ENCODE assay signal across 29 mouse cellular contexts in the genomic region with DNA sequence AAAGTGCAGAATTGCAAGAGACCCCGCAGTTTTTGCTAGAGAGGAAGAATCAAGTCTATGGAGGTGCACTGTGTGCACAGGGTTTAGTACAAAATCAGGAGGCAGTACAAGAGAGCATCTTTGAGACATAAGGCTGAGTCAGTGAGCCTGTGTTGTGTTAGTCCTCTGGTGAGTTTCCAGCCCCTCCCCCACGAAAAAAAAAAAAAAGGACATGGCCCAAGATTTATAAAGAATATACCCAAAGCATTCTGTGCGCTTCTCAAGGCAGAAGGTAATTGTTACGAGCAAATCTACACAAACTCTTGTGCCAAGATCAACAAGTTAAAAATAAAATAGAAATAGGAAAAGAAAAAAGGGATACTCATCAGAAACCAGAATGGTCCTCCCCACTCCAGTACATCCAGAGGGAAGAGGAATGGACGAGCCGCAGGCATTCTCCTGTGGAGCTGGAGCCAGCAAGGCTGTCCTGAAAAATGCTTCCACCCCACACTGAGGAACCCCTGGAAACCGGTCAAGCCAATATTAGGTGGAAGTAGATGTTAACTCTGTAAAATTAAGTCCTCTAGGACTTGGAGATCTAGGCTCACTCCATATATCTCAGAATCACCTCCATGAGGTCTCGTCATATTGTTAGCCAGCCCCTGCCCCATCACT.
A peak's percentile ranks its signal among the peaks of the same experiment; 100 is the strongest.
DNase-seq lines count a peak whose midpoint lies in the region; ATAC-seq and TF ChIP-seq lines count a peak whose summit lies in the region.
"Had no signal": no experiment of that assay in that cellular context is flagged by ENCODE, and none has a peak within 500 bp of the region (broad histone marks: within the 10 kb centered on the region; RNA-seq: fewer than 3 reads in every experiment).

No protein-coding gene starts in this region.

- no peak for TF ChIP-seq EP300 in stomach, postnatal 0 days (optimal IDR thresholded peaks at IDR 0.05)
- TF ChIP-seq EP300 in CH12.LX (IDR thresholded peaks at IDR 0.05; ENCODE audit: low read length) = no peak

- H3K4me2 ChIP-seq in stomach, embryonic 16.5 days (ENCODE audit: low read depth, low read length) = no peak overlapping the region
- H3K4me2 ChIP-seq in stomach, postnatal 0 days (replicated peaks; ENCODE audit: low read depth) = no peak overlapping the region
- H3K4me2 ChIP-seq in CH12.LX (ENCODE audit: insufficient read depth, low read depth, poor library complexity, severe bottlenecking) = no peak overlapping the region
- H3K4me2 ChIP-seq: embryonic facial prominence, embryonic 13.5 days; embryonic facial prominence, embryonic 15.5 days; forebrain, embryonic 12.5 days had no signal

- TF ChIP-seq CTCF in stomach, postnatal 0 days (IDR thresholded peaks at IDR 0.05; ENCODE audit: low read depth) = no peak
- no peak for TF ChIP-seq CTCF in CH12.LX (conservative IDR thresholded peaks at IDR 0.05 in 1 of 2, IDR thresholded peaks at IDR 0.05 in 1 of 2; ENCODE audit: low read depth in 2 of 2, low read length in 2 of 2)

- in situ Hi-C loops in CH12.LX (cut with MboI; ENCODE audit: low pct_ligation_motif_present, low pct_unique_long_range_greater_than_20kb, low sequenced_read_pairs) = no loop called here

- H3K4me1 ChIP-seq in heart, embryonic 10.5 days = peaks cover 7% of the 10 kb centered on the region; the same call in 1 of the 2 replicates
- H3K4me1 ChIP-seq in stomach, embryonic 16.5 days (ENCODE audit: control insufficient read depth, insufficient read depth, low read length) = 0 out of 2 replicates have a peak, but pooled peaks cover 3% of the 10 kb centered on the region
- no peaks in the 10 kb centered on the region for H3K4me1 ChIP-seq in stomach, postnatal 0 days (replicated peaks; ENCODE audit: control insufficient read depth, insufficient read depth)
- H3K4me1 ChIP-seq in CH12.LX (ENCODE audit: control insufficient read depth in 1 of 2, insufficient read depth in 2 of 2) = peaks cover 4 to 11% of the 10 kb centered on the region in 2 experiments

- H3K9ac ChIP-seq in stomach, embryonic 16.5 days (ENCODE audit: low read length) = no peak overlapping the region
- H3K9ac ChIP-seq in stomach, postnatal 0 days (ENCODE audit: low read length) = no peak overlapping the region
- no peak overlapping the region for H3K9ac ChIP-seq in CH12.LX (ENCODE audit: insufficient read depth, low read depth)
- H3K9ac ChIP-seq: embryonic facial prominence, embryonic 13.5 days; embryonic facial prominence, embryonic 15.5 days; forebrain, embryonic 12.5 days had no signal

- dilution Hi-C loops in CH12.LX (cut with MboI; ENCODE audit: extremely low pct_ligation_motif_present, extremely low pct_unique_long_range_greater_than_20kb, low sequenced_read_pairs) = no loop called here

- no peaks in the 10 kb centered on the region; the same call in 1 of the 2 replicates for H3K9me3 ChIP-seq in heart, embryonic 10.5 days
- H3K9me3 ChIP-seq in stomach, embryonic 16.5 days (replicated peaks; ENCODE audit: control insufficient read depth, low read length) = peaks cover 3% of the 10 kb centered on the region; the same call in 1 of the 2 replicates
- no peaks in the 10 kb centered on the region for H3K9me3 ChIP-seq in stomach, postnatal 0 days (ENCODE audit: control insufficient read depth, low read length)
- peaks cover 13% of the 10 kb centered on the region for H3K9me3 ChIP-seq in CH12.LX (replicated peaks; ENCODE audit: low read length)
- H3K9me3 ChIP-seq: embryonic facial prominence, embryonic 15.5 days had no signal

- DNase-seq in heart, embryonic 10.5 days (ENCODE audit: low spot score) = peak; percentile 61
- no peak for DNase-seq in heart, postnatal 36 days
- no peak for DNase-seq in stomach, postnatal 0 days (ENCODE audit: low spot score)
- DNase-seq in CH12.LX (ENCODE audit: extremely low read depth) = no peak
- DNase-seq in adipocyte (ENCODE audit: low spot score) = peak; percentile 32
- DNase-seq in kidney, postnatal 4 days = no peak
- no peak for DNase-seq in urinary bladder, postnatal 4 days (ENCODE audit: low spot score in 2 of 2)
- DNase-seq: adrenal gland, adult 2 months; adrenal gland, postnatal 10 days; adrenal gland, postnatal 25 days; B cell, adult 2 months; cerebellum, adult 11 months; cerebellum, adult 18-20 months; cerebellum, adult 8-10 months; cerebellum, adult 9-11 months; cerebellum, postnatal 14 days; cerebellum, postnatal 36 days; embryo, embryonic 11 days had no signal

- no peak for TF ChIP-seq RAD21 in CH12.LX (IDR thresholded peaks at IDR 0.05; ENCODE audit: low read depth, low read length)

- H3K79me2 ChIP-seq in CH12.LX (replicated peaks; ENCODE audit: control insufficient read depth, extremely low read depth, insufficient read depth, poor library complexity, severe bottlenecking) = no peaks in the 10 kb centered on the region

- no peaks in the 10 kb centered on the region for H3K36me3 ChIP-seq in heart, embryonic 10.5 days
- H3K36me3 ChIP-seq in stomach, embryonic 16.5 days (ENCODE audit: control insufficient read depth, insufficient read depth, low read length) = no peaks in the 10 kb centered on the region
- H3K36me3 ChIP-seq in stomach, postnatal 0 days (ENCODE audit: control insufficient read depth, insufficient read depth, low read length) = no peaks in the 10 kb centered on the region
- no peaks in the 10 kb centered on the region for H3K36me3 ChIP-seq in CH12.LX (replicated peaks in 1 of 2; ENCODE audit: control insufficient read depth in 1 of 2, insufficient read depth in 1 of 2, low read length in 1 of 2)
- H3K36me3 ChIP-seq: embryonic facial prominence, embryonic 13.5 days; embryonic facial prominence, embryonic 15.5 days; forebrain, embryonic 10.5 days; forebrain, embryonic 12.5 days had no signal

- no peak overlapping the region for H3K4me3 ChIP-seq in heart, embryonic 10.5 days
- H3K4me3 ChIP-seq in stomach, embryonic 16.5 days (replicated peaks; ENCODE audit: low read length) = no peak overlapping the region
- H3K4me3 ChIP-seq in stomach, postnatal 0 days (ENCODE audit: low read depth, low read length) = no peak overlapping the region
- no peak overlapping the region for H3K4me3 ChIP-seq in CH12.LX (replicated peaks in 1 of 3; ENCODE audit: low read depth in 2 of 3, low read length in 2 of 3, poor library complexity in 1 of 3)
- H3K4me3 ChIP-seq: embryonic facial prominence, embryonic 13.5 days; embryonic facial prominence, embryonic 15.5 days; erythroblast, embryonic 14.5 days; forebrain, embryonic 10.5 days; forebrain, embryonic 12.5 days had no signal

- H3K27ac ChIP-seq in heart, embryonic 10.5 days = no peak overlapping the region
- peak overlapping the region; percentile 7; the same call in 1 of the 2 replicates for H3K27ac ChIP-seq in stomach, embryonic 16.5 days (ENCODE audit: low read length)
- H3K27ac ChIP-seq in stomach, postnatal 0 days (replicated peaks) = no peak overlapping the region
- H3K27ac ChIP-seq in CH12.LX (ENCODE audit: insufficient read depth, low read depth) = no peak overlapping the region
- H3K27ac ChIP-seq: embryonic facial prominence, embryonic 13.5 days; embryonic facial prominence, embryonic 15.5 days; forebrain, embryonic 10.5 days; forebrain, embryonic 12.5 days had no signal

- WGBS in heart, embryonic 10.5 days = 74% methylated on average over 8 of the region's 8 CpGs
- WGBS in stomach, embryonic 16.5 days = 70% methylated on average over 8 of the region's 8 CpGs
- WGBS in stomach, postnatal 0 days = 53% methylated on average over 8 of the region's 8 CpGs

- intact Hi-C loops in heart, postnatal 36 days (cut with DNase I) = loop anchor here (2.0 kb wide), 2 partner anchors 27 to 31 kb away; no protein-coding TSS in a partner anchor

- no peak for TF ChIP-seq POLR2A in CH12.LX (IDR thresholded peaks at IDR 0.05; ENCODE audit: low read depth, low read length)

- ATAC-seq in stomach, embryonic 16.5 days (ENCODE audit: insufficient read depth, low FRiP score) = no peak
- no peak for ATAC-seq in stomach, postnatal 0 days (ENCODE audit: low FRiP score, low TSS enrichment)
- ATAC-seq: activated CD4-positive, CD25-positive, alpha-beta regulatory T cell, adult 4 months; CD4-positive, CD25-positive, alpha-beta regulatory T cell, adult 4 months; forebrain, embryonic 14.5 days; forebrain, embryonic 16.5 days; Patski had no signal

- H3K27me3 ChIP-seq in heart, embryonic 10.5 days (ENCODE audit: insufficient read depth, poor library complexity, severe bottlenecking) = peaks cover 9% of the 10 kb centered on the region; the same call in 1 of the 2 replicates
- no peaks in the 10 kb centered on the region for H3K27me3 ChIP-seq in stomach, embryonic 16.5 days (ENCODE audit: control insufficient read depth, insufficient read depth, low read length)
- no peaks in the 10 kb centered on the region for H3K27me3 ChIP-seq in stomach, postnatal 0 days (ENCODE audit: control insufficient read depth, insufficient read depth, low read length)
- peaks cover 6% of the 10 kb centered on the region for H3K27me3 ChIP-seq in CH12.LX (replicated peaks)
- H3K27me3 ChIP-seq: embryonic facial prominence, embryonic 13.5 days; embryonic facial prominence, embryonic 15.5 days; Patski had no signal

TF ChIP-seq in CH12.LX, 34 proteins besides CTCF, POLR2A, EP300 and RAD21:
- TF ChIP-seq RCOR1 (conservative IDR thresholded peaks at IDR 0.05; ENCODE audit: low read depth, low read length) (no peak), ZNF384 (IDR thresholded peaks at IDR 0.05; ENCODE audit: low read depth, low read length) (peak; percentile 54)

Comparison
In these comparisons a context has a peak if more than half of its experiments do, and no peak if none do; other contexts are left out.
1. DNase-seq: peak in heart, embryonic 10.5 days (single experiment) and adipocyte (single experiment); none in heart, postnatal 36 days (0 of 2), stomach, postnatal 0 days (single experiment), CH12.LX (single experiment), kidney, postnatal 4 days (0 of 2) and urinary bladder, postnatal 4 days (0 of 2).